Mouse (Mus musculus) yolk sac, embryonic 10.5 days (tissue): ENCODE results near the gene Vars.
"Not testable (repeated sequence)": the region's sequence is repeated elsewhere in the genome, so short reads cannot be mapped to it uniquely, and the experiment has no call there.

ENCODE experiments used
- DNase-seq: peaks from one replicate; pipeline ENCODE4 v3.0.0-alpha.2; 2017; ENCODE audit warnings: low spot score

The Vars gene

DNA sequence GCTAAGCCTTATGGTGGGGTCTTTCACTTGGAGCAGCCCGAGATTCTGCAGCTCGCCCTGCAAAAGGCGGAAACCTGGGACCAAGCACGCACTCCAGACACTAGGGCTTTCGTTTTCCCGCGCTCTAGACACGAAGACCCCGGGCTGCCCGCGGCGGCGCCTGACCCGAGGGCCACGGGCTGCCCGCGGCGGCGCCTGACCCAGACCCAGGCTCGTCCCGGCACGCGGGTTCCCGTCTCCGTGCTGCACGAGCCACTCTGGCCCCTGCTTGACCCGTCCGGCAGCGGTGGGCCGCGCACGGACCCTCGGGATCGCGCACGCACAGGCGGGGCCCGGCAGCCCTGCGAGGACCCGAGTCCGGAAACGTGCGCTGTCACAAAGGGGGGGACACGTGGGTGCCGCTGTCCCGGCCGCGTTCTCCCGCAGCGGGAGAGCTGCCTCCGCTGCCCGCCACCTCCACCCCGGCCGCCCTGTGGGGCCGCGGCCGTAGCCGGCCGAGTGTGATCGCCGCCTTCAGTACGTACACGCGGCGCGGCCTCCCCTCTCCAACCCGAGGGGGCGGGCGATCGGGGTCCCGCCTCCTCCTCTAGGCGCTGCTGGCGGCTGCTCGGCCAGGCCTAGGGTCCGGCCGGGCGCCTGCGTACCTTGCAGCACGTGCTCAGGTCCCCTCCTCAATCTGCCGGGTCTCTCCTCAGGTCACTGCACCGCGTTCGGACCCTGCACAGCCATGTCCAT, at the start of gene Vars:
Vars (plus strand) TSS at position 271 of the 735 bp plus-strand sequence.
- DNase-seq = peak; percentile 97

DNA sequence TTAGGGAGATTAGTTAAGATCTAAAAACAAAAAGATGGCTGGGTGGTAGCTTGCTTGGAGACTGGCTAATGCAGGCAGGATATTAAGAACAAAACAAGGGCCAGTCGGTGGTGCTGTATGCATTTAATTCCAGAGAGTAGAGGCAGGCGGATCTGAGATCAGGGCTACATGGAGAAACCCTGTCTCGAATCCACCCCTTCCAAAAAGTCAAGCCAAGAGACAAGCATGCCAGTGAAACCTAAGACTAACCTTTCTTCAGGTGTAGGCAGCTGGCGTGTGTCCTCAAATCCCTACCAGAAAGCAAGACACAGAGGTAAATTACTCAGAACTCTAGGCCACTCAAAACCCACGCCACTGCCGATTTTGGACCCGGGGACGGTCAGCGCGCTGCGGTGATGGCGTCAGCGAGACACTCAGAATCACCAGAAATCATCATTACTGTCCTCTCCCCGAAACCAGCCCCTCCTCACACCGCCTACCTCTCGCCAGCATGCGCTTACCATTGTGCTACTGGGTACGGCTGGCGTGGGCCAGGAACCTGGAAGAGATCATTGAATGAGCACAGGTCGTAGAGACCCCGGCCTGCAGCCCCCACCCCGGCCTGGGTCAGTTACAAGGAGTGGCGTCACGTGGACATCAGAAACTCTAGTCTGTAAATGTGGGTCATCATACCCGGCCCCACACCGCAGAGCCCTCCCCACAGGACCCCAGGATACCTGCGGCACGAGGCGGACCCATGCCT, 49.0 kb upstream of the Vars start:
- DNase-seq = no peak

DNA sequence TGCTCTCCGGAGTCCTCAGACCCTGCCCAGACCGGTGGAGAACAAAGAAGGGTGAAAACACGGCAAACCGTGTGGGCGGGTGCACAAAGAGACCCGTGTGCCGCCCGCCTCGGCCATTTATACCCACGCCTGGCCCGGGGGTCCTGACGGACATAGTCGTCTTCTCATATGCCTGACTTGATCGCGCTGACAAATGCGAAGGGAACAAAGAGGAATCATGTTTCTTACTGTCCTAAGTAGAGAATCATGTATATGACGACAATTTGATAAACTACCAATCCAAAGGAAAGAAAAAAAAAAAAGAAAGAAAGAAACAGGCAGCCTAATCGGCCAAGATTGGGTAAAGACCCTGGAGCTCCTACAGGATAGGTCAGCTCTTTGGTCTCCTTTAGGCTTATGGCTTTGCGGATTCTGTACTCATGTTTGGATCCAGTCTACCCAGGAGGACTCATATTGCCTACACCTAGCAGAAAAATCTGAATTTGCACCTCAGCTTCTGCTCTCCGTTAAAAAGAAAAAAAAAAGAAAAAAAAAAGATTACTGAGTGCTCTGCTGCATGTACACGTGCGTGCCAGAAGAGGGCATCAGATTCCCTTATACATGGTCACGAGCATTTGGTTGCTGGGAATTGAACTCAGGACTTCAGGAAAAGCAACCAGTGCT, 48.3 kb upstream of the Vars start:
- peak; percentile 82 for DNase-seq

DNA sequence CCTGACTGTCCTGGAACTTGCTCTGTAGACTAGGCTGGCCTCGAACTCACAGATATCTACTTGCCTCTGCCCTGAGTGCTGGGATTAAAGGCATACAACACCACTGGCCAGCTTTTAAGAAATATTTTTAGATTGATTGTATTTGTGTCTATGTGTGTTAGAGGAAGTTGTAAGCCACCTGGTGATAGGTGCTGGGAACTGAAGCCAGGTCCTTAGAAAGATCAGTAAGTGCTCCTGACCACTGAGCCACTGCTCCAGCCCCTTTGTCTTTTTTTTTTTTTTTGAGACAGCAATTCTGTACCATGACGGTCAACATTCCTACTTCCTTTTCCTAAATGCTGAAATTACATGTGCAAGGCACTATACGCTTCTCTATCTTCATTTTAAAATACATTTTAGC, 47.5 kb upstream of the Vars start:
- no peak for DNase-seq

DNA sequence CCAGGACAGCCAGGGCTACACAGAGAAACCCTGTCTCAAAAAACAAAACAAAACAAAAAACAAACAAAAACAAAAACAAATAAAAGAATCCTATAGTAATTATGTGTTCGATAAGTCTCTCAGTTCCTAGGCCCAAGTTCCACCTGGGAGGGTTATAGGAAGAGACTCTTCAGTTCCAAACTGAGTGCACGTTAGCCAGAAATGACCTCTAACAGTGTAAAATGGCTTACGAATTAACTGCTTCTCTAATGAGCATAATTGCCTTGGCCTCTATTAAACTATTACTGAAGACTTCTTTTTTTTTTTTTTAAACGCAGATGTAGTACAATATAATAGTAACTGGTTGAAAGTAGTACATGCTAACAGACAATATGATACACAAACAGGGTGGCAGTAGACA, 46.9 kb upstream of the Vars start:
- no peak for DNase-seq

DNA sequence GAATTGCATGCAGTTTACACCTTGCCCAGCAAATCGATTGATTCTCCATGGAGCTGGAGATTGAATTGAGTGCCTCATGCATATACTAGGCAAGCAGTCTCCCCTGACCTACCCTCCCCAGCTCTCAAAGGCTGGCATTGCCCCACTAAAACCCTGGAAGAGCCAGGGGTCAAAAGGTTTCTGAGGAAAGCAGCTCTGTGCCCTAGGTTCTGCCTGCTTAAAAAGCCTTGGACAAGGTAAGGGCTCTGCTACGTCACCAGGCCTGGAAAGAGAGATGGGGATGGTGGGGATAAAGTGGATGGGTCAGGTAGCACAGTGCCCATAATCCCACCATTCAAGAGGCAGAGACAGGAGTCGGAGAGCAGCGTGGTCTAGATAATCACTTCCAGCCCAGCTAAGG, 46.0 kb upstream of the Vars start:
- no peak for DNase-seq

DNA sequence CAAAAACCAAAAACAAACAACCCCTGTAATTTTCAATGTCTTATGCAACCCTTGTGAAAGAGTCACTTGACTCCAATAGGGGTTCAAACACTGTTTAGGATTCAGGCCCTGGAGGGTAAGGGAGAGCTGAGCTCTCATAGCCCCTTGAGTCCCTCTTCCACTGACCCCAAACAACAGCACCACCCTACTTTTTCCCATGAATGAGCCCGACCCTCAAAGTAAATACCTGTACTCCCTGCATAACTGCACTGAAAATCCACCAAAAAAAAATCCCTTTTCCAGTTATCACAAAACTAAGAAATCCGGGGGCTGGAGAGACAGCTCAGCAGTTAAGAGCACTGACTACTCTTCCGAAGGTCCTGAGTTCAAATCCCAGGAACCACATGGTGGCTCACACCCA, 44.9 kb upstream of the Vars start:
- DNase-seq = no peak

DNA sequence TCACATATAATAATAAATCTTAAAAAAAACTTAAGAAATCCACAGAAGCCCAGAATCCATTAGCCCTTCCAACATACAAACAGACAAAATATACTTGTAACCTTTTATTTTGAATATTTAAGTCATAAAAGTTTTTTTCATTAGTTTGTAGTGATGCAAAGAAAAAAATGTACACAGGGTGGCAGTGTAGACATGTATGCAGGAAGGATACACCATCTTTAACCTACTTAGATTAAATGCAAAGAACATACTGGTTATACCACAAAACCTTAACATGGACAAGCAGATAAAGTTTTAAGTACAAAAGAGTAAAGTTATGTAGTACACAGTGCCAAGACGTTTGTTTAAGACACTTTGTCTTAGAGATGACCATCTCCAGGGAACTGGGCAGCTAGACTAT, 44.4 kb upstream of the Vars start:
- no peak for DNase-seq

DNA sequence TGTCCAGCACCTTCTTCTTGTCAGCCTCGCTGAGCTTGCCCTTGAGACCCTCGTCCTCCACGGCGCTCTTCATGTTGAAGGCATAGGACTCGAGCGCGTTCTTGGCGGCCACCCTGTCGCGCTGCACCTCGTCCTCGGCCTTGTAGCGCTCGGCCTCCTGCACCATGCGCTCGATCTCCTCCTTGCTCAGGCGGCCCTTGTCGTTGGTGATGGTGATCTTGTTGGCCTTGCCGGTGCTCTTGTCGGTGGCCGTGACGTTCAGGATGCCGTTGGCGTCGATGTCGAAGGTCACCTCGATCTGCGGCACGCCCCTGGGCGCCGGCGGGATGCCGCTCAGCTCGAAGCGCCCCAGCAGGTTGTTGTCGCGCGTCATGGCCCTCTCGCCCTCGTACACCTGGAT, 43.5 kb upstream of the Vars start:
- DNase-seq = not testable (repeated sequence)

DNA sequence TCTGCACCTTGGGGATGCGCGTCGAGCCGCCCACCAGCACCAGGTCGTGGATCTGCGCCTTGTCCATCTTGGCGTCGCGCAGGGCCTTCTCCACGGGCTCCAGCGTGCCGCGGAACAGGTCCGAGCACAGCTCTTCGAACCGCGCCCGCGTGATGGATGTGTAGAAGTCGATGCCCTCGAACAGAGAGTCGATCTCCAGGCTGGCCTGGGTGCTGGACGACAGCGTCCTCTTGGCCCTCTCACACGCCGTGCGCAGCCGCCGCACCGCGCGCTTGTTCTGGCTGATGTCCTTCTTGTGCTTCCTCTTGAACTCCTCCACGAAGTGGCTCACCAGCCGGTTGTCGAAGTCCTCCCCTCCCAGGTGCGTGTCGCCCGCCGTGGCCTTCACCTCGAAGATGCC, 42.8 kb upstream of the Vars start:
- DNase-seq = not testable (repeated sequence)

DNA sequence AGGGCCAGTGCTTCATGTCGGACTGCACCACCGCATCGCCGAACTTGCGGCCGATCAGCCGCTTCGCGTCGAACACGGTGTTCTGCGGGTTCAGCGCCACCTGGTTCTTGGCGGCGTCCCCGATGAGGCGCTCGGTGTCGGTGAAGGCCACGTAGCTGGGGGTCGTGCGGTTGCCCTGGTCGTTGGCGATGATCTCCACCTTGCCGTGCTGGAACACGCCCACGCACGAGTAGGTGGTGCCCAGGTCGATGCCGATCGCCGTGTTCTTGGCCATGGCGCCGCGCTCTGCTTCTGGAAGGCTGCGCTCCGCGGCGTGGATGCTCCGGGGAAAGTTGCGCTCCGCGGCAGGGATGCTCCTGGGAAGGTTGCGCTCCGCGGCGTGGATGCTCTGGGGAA, 42.1 kb upstream of the Vars start:
- not testable (repeated sequence) for DNase-seq

DNA sequence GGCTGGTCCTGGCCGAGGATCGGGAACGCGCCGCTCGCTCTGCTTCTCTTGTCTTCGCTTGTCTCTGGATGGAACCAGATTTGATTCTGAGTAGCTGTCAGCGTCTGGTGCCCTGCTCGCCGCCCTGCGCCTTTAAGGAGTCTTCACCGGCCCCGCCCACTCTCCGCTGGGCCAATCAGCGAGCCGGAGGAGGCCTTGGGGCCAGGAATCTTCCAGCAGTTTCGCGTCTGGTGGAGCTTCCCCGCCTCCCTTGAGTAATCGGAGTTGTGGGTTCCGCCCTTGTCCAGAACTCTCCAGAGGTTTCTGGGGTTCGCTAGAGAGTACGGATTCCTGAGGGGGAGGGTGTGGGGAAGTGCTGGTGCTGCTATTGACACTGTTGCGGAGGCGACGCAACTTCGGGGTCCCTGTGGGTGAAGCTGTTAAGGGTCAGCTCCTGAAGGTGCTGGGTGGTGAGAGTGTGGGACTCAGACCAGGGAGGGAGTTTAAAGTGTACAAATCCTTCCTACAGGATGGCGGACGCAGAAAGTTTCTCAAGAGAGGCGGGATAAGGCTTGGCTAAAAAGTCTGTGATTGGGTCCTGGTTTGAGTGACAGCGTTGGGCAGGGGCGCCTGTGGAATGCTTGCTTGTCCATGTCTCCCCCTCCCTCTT, 41.5 kb upstream of the Vars start, which contains the start of gene Hspa1b:
Hspa1b (minus strand) TSS at position 109 of the 649 bp plus-strand sequence.
- peak; percentile 93 for DNase-seq

DNA sequence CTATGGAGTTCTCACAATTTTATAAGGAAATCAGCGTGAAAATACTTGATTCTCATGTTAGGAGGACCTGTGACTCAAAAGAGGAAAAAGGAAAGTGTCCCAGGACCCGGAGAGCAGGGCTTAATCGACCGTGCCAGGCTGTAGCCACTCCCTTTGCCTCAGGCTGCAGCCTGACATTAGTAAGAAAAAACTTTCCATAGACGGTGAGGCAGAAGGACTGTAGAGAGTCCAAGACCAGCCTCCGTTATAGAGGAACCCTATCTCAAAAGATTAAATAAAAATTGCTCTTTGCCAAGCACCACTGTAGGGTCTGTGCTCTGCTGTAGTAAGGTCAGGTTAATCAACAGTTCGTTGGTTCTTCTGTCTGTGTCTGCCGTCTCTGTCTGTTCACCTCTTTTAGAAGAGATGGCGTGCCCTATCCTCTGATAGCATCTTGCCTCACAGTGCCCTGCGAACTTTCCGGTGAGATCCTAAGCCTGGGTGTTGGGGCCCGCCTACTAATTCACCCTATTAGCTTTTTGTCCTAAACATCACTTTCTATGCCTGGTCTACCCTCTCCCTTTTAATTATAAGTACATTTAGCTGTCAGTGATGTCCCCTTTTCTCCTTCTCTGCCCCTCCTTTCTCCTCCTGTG, 40.8 kb upstream of the Vars start:
- DNase-seq = no peak

DNA sequence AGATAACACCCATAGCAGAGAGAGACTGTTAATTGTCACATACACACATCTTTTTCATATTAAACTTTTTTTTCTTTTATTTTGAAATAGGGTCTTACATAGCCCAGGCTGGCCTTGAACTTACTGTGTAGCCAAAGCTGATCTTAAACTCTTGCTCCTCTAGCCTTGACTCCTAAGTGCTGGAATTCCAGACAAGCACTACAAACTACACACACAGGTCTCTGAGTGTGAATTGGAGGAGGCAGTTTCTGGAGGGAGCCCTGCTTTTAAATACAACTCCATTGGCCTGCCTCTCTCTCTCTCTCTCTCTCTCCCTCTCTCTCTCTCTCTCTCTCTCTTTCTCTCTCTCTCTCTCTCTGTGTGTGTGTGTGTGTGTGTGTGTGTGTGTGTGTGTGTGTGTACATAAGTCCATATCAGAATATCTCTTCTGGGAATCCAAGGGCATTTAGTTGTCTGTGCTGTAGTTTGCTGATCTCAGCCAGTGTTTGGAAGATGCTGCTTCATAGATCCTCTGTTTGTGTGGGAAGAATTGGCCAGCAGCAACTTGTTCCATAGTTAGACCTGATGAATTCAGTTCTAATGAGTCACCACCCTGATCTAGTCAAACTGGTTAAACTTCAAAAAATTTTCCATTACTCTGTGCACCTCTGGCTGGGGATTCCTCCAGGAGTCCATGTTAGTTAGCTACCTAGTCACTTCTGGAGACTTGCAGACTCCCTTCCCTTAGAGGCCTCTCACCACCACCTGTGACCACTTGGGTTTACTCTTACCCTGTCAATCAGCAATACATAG, 39.9 kb upstream of the Vars start:
- DNase-seq = no peak

DNA sequence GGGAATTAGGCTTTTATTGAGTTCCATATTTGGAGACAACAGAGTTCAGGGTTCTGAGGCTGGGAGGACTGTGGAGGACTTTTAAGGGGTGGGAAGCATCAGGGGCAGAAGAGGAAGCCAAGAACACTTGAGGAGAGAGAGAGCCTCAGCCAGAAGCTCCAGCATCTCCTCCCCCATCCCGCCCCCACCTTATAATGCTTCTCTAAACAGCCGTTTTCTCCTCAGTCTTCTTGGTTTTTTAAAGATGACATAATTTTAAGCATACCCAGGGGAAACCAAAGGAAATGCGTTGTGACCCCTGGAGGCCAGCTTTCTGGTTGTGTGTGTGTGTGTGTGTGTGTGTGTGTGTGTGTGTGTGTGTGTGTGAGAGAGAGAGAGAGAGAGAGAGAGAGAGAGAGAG, 38.7 kb upstream of the Vars start:
- DNase-seq = no peak

DNA sequence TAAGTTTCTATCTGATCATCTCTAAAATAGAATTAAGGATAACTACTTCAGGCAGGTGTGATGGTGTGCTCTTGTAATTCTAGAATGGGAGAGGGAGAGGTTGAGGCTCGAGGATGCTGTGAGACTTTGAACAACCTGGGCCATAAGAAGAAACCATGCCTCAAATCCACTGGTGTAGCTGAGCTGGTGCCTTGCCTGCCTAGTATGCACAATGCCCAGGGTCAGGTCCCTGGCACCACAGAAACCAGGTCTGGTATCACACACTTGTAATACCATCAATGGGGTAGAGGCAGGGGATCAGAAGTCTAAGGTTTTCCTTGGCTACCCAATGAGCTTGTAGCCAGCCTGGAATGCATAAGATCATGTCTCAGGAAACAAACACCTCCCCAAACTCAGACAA, 37.9 kb upstream of the Vars start:
- DNase-seq = no peak

DNA sequence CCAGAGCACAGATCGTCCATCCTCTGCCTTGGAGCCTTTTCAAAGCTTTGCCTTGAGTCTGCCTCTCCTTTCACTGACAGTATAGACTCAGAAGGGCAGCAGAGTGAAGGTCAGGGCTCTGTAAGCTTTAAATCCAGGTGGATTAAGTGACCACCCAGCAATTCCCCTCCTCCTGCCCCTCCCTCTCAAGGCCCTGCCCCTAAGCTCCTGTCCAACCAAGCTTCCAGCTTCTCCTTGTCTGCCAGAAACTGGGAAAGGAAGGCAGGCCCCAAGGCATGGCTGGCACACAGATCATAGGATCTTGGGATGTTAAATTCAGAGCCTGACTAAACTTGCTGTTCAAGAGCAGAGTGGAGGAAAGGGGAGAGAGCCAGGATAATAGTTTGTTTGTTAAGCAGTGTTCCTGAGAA, 36.1 kb upstream of the Vars start:
- DNase-seq = peak; percentile 65

DNA sequence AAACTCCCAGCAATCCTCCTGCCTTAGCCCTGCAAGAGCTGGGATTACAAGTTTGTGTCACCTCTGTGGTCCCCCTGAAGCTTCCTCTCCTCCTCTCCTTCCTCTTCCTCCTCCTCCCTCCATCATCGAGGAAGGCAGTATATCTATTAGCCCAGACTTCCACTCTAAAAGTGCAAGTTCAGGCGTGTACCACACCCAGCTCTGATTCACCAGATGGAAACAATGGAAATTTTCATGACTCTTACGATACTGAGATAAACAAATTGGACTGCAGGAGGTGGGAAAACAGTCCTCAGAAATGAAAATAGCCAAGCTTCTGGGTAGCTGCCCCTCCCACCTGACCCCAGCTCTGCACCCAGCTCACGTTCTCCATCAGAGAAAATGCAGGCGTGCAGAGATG, 35.2 kb upstream of the Vars start:
- DNase-seq = no peak

DNA sequence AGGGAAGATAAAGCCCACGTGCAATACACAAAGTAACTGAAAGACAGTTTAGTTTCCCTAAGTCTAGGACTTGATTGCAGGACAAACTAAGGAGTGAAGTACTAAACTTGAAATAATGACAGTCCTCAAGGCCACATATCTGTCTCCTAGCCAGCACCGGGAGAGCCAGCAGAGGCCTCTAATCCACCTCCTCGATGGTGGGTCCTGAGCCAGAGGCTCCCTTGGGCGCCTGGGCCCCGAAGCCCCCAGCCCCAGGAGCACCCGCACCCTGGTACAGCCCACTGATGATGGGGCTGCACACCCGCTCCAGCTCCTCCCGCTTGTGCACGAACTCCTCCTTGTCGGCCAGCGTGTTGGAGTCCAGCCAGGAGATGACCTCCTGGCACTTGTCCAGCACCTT, 31.0 kb upstream of the Vars start, which contains the start of gene Gm20481:
Gm20481 (plus strand) TSS at position 91 of the 400 bp plus-strand sequence.
- not testable (repeated sequence) for DNase-seq

DNA sequence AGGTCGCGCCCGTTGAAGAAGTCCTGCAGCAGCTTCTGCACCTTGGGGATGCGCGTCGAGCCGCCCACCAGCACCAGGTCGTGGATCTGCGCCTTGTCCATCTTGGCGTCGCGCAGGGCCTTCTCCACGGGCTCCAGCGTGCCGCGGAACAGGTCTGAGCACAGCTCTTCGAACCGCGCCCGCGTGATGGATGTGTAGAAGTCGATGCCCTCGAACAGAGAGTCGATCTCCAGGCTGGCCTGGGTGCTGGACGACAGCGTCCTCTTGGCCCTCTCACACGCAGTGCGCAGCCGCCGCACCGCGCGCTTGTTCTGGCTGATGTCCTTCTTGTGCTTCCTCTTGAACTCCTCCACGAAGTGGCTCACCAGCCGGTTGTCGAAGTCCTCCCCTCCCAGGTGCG, 29.9 kb upstream of the Vars start:
- not testable (repeated sequence) for DNase-seq

DNA sequence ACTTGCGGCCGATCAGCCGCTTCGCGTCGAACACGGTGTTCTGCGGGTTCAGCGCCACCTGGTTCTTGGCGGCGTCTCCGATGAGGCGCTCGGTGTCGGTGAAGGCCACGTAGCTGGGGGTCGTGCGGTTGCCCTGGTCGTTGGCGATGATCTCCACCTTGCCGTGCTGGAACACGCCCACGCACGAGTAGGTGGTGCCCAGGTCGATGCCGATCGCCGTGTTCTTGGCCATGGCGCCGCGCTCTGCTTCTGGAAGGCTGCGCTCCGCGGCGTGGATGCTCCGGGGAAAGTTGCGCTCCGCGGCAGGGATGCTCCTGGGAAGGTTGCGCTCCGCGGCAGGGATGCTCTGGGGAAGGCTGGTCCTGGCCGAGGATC, 29.1 kb upstream of the Vars start:
- not testable (repeated sequence) for DNase-seq
